In the genomic region with DNA sequence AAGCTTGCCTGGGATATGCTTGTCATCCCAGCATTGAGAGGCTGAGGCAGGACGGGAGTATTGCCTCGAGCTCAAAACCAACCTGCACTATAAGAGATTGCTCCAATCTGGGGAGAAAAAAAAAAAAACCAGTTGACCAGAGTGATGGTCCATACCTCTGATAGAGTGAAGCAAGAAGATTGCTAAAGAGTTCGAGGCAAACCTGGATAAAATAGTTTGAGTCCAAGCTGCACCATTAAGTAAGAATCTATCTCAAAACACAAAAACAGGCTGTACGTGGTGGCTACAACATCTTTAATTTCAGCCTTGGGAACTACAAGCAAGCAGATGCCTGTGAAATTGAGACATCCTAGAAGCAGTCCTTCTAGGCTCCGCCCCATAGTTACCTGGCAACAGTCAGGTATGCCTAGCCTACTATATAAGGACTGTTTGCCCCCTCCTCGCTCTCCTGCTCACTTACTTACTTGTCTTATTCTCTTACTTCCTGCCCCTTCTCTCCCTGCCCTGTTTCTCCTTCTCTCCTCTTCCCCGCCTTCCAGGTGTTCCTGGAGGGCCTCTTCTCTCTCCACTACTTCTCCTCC, we compare ENCODE assay signal across 8 mouse cellular contexts. TPM values are rescaled to one million over a fixed set of nuclear protein-coding genes. Genes with fewer than 3 reads are reported as not detected.
DNase-seq lines count a peak whose midpoint lies in the region; ATAC-seq lines count a peak whose summit lies in the region.

No protein-coding gene starts in this region.

- no peak for DNase-seq in heart, adult 9 months (ENCODE audit: low spot score in 2 of 2)
- no peak for DNase-seq in embryonic facial prominence, embryonic 10.5 days (ENCODE audit: low spot score)
- DNase-seq in limb, embryonic 10.5 days (ENCODE audit: low spot score) = no peak
- DNase-seq in urinary bladder, postnatal 14 days (ENCODE audit: low spot score) = no peak
- no peak for DNase-seq in cerebellum, postnatal 10 days

- H3K4me2 ChIP-seq in heart, embryonic 12.5 days = peak overlapping the region; percentile 93
- H3K4me2 ChIP-seq in midbrain, embryonic 13.5 days (replicated peaks) = peak overlapping the region; percentile 88

- H3K27ac ChIP-seq in heart, embryonic 12.5 days (ENCODE audit: poor library complexity, severe bottlenecking) = no peak overlapping the region
- H3K27ac ChIP-seq in embryonic facial prominence, embryonic 10.5 days (replicated peaks) = peak overlapping the region; percentile 91
- peak overlapping the region; percentile 93 for H3K27ac ChIP-seq in limb, embryonic 10.5 days
- no peak overlapping the region for H3K27ac ChIP-seq in midbrain, embryonic 13.5 days

- peak; percentile 15 for ATAC-seq in heart, embryonic 12.5 days (ENCODE audit: insufficient number of reproducible peaks, low FRiP score)
- no peak for ATAC-seq in midbrain, embryonic 13.5 days
- no peak for ATAC-seq in monocyte, adult 5-6 weeks (replicated peaks; ENCODE audit: insufficient number of reproducible peaks, low FRiP score, low TSS enrichment, poor library complexity, severe bottlenecking)

- no peak overlapping the region for H3K9ac ChIP-seq in heart, embryonic 12.5 days
- H3K9ac ChIP-seq in midbrain, embryonic 13.5 days (replicated peaks) = 0 out of 2 replicates have a peak overlapping the region, but pooled peaks have one; percentile 47

- no peaks in the 10 kb centered on the region for H3K9me3 ChIP-seq in heart, embryonic 12.5 days (replicated peaks)
- H3K9me3 ChIP-seq in embryonic facial prominence, embryonic 10.5 days = no peaks in the 10 kb centered on the region
- H3K9me3 ChIP-seq in limb, embryonic 10.5 days (replicated peaks) = no peaks in the 10 kb centered on the region
- no peaks in the 10 kb centered on the region for H3K9me3 ChIP-seq in midbrain, embryonic 13.5 days

- peak overlapping the region; percentile 94 for H3K4me3 ChIP-seq in heart, embryonic 12.5 days
- peak overlapping the region; percentile 86 for H3K4me3 ChIP-seq in embryonic facial prominence, embryonic 10.5 days
- H3K4me3 ChIP-seq in limb, embryonic 10.5 days = peak overlapping the region; percentile 92
- peak overlapping the region; percentile 87 for H3K4me3 ChIP-seq in midbrain, embryonic 13.5 days (replicated peaks)

- H3K27me3 ChIP-seq in heart, embryonic 12.5 days (replicated peaks) = no peaks in the 10 kb centered on the region
- H3K27me3 ChIP-seq in embryonic facial prominence, embryonic 10.5 days (replicated peaks; ENCODE audit: low read depth, poor library complexity, severe bottlenecking) = no peaks in the 10 kb centered on the region
- no peaks in the 10 kb centered on the region for H3K27me3 ChIP-seq in limb, embryonic 10.5 days (ENCODE audit: low read depth, poor library complexity, severe bottlenecking)
- H3K27me3 ChIP-seq in midbrain, embryonic 13.5 days = no peaks in the 10 kb centered on the region

- H3K4me1 ChIP-seq in heart, embryonic 12.5 days (replicated peaks) = peaks cover 20% of the 10 kb centered on the region
- peaks cover 21% of the 10 kb centered on the region for H3K4me1 ChIP-seq in embryonic facial prominence, embryonic 10.5 days
- peaks cover 24% of the 10 kb centered on the region for H3K4me1 ChIP-seq in limb, embryonic 10.5 days
- H3K4me1 ChIP-seq in midbrain, embryonic 13.5 days (replicated peaks) = peaks cover 22% of the 10 kb centered on the region

- peaks cover 31% of the 10 kb centered on the region for H3K36me3 ChIP-seq in heart, embryonic 12.5 days
- H3K36me3 ChIP-seq in embryonic facial prominence, embryonic 10.5 days (replicated peaks) = peaks cover 36% of the 10 kb centered on the region
- peaks cover 36% of the 10 kb centered on the region for H3K36me3 ChIP-seq in limb, embryonic 10.5 days
- H3K36me3 ChIP-seq in midbrain, embryonic 13.5 days = peaks cover 28% of the 10 kb centered on the region

- WGBS in heart, embryonic 12.5 days = 33% methylated on average over 7 of the region's 7 CpGs
- 31% methylated on average over 7 of the region's 7 CpGs for whole genome bisulfite sequencing in embryonic facial prominence, embryonic 10.5 days
- WGBS in limb, embryonic 10.5 days = 29% methylated on average over 7 of the region's 7 CpGs
- WGBS in midbrain, embryonic 13.5 days = 41% methylated on average over 7 of the region's 7 CpGs

RNA-seq across cellular contexts. Expression of gene Bax, which starts 0.5 kb away (rescaled TPM):
- polyA plus RNA-seq in heart, embryonic 12.5 days (2016; fragmentation: Nextera tagmentation; extraction: Ambion mirVana) = 139 and 151 TPM in 2 replicates
- 243 and 247 TPM in 2 replicates for polyA plus RNA-seq in embryonic facial prominence, embryonic 10.5 days (2016; fragmentation: Nextera tagmentation; extraction: Ambion mirVana)
- polyA plus RNA-seq in limb, embryonic 10.5 days (2016; fragmentation: Nextera tagmentation; extraction: Ambion mirVana) = 248 and 297 TPM in 2 replicates
- polyA plus RNA-seq in midbrain, embryonic 13.5 days (2015; fragmentation: Nextera tagmentation; extraction: Ambion mirVana) = 259 and 265 TPM in 2 replicates
- 36.4 to 55.8 TPM (median 38.5 TPM) in 3 replicates for total RNA-seq in monocyte, adult 5-6 weeks (2017)

RNA-seq across cellular contexts. Expression of gene Ftl1, which starts 7.5 kb away (rescaled TPM):
- polyA plus RNA-seq in heart, embryonic 12.5 days (2016; fragmentation: Nextera tagmentation; extraction: Ambion mirVana) = 4,047 and 4,171 TPM in 2 replicates
- 5,460 and 5,734 TPM in 2 replicates for polyA plus RNA-seq in embryonic facial prominence, embryonic 10.5 days (2016; fragmentation: Nextera tagmentation; extraction: Ambion mirVana)
- 5,063 and 5,416 TPM in 2 replicates for polyA plus RNA-seq in limb, embryonic 10.5 days (2016; fragmentation: Nextera tagmentation; extraction: Ambion mirVana)
- 6,845 and 7,096 TPM in 2 replicates for polyA plus RNA-seq in midbrain, embryonic 13.5 days (2015; fragmentation: Nextera tagmentation; extraction: Ambion mirVana)
- 1,006 to 1,190 TPM (median 1,165 TPM) in 3 replicates for total RNA-seq in monocyte, adult 5-6 weeks (2017)

RNA-seq across cellular contexts. Expression of gene Tulp2, which starts 14.5 kb away (rescaled TPM):
- 0.87 TPM in 2 replicates for polyA plus RNA-seq in heart, embryonic 12.5 days (2016; fragmentation: Nextera tagmentation; extraction: Ambion mirVana)
- polyA plus RNA-seq in embryonic facial prominence, embryonic 10.5 days (2016; fragmentation: Nextera tagmentation; extraction: Ambion mirVana) = 0.93 and 1.4 TPM in 2 replicates
- polyA plus RNA-seq in limb, embryonic 10.5 days (2016; fragmentation: Nextera tagmentation; extraction: Ambion mirVana) = 1.8 and 2.2 TPM in 2 replicates
- 0.22 TPM in 1 of 2 replicates, not detected in the other for polyA plus RNA-seq in midbrain, embryonic 13.5 days (2015; fragmentation: Nextera tagmentation; extraction: Ambion mirVana)
- total RNA-seq in monocyte, adult 5-6 weeks (2017) = 3.2 TPM in 1 of 3 replicates, not detected in the others

RNA-seq across cellular contexts. Expression of gene Gm45808, which starts 19.4 kb away (rescaled TPM):
- polyA plus RNA-seq in heart, embryonic 12.5 days (2016; fragmentation: Nextera tagmentation; extraction: Ambion mirVana) = not detected in 2 replicates
- polyA plus RNA-seq in embryonic facial prominence, embryonic 10.5 days (2016; fragmentation: Nextera tagmentation; extraction: Ambion mirVana) = not detected in 2 replicates
- not detected in 2 replicates for polyA plus RNA-seq in limb, embryonic 10.5 days (2016; fragmentation: Nextera tagmentation; extraction: Ambion mirVana)
- not detected in 2 replicates for polyA plus RNA-seq in midbrain, embryonic 13.5 days (2015; fragmentation: Nextera tagmentation; extraction: Ambion mirVana)
- total RNA-seq in monocyte, adult 5-6 weeks (2017) = not detected in 3 replicates

RNA-seq across cellular contexts. Expression of gene Dhdh, which starts 21.4 kb away (rescaled TPM):
- 4.2 and 4.3 TPM in 2 replicates for polyA plus RNA-seq in heart, embryonic 12.5 days (2016; fragmentation: Nextera tagmentation; extraction: Ambion mirVana)
- 5.7 and 7.4 TPM in 2 replicates for polyA plus RNA-seq in embryonic facial prominence, embryonic 10.5 days (2016; fragmentation: Nextera tagmentation; extraction: Ambion mirVana)
- polyA plus RNA-seq in limb, embryonic 10.5 days (2016; fragmentation: Nextera tagmentation; extraction: Ambion mirVana) = 4.9 and 5.8 TPM in 2 replicates
- 3.3 and 3.6 TPM in 2 replicates for polyA plus RNA-seq in midbrain, embryonic 13.5 days (2015; fragmentation: Nextera tagmentation; extraction: Ambion mirVana)
- 7.0 to 8.3 TPM (median 7.5 TPM) in 3 replicates for total RNA-seq in monocyte, adult 5-6 weeks (2017)

Comparison
In these comparisons a context has a peak if more than half of its experiments do, and no peak if none do; other contexts are left out.
1. H3K27ac ChIP-seq: peak in embryonic facial prominence, embryonic 10.5 days (single experiment) and limb, embryonic 10.5 days (single experiment); none in heart, embryonic 12.5 days (single experiment) and midbrain, embryonic 13.5 days (single experiment).
2. Peak in every context shown above with its lines, with median percentiles within 50 percentile points of each other: H3K4me3 ChIP-seq.